In genomic region chr10:80676198-80676928, GRCm38 (mm10) we compare ENCODE assay signal across 8 mouse cellular contexts. TPM values are rescaled to one million over a fixed set of nuclear protein-coding genes. Genes with fewer than 3 reads are reported as not detected.
DNase-seq lines count a peak whose midpoint lies in the region; ATAC-seq and TF ChIP-seq lines count a peak whose summit lies in the region.

No protein-coding gene starts in this region.

- H3K9me3 ChIP-seq in embryonic facial prominence, embryonic 13.5 days = no peaks in the 10 kb centered on the region
- H3K9me3 ChIP-seq in limb, embryonic 13.5 days = no peaks in the 10 kb centered on the region
- H3K9me3 ChIP-seq in midbrain, embryonic 16.5 days (replicated peaks; ENCODE audit: control insufficient read depth, low read length, poor library complexity, severe bottlenecking) = no peaks in the 10 kb centered on the region

- TF ChIP-seq POLR2A in heart, adult 2 months (IDR thresholded peaks at IDR 0.05; ENCODE audit: insufficient read depth, low read depth, low read length) = peak; percentile 100

- peak; percentile 53; the same call in 1 of the 2 replicates for TF ChIP-seq EP300 in heart, adult 2 months (IDR thresholded peaks at IDR 0.05; ENCODE audit: insufficient read depth, low read depth, low read length)

- WGBS in embryonic facial prominence, embryonic 13.5 days = under 1% methylated on average over 52 of the region's 78 CpGs
- under 1% methylated on average over 78 of the region's 78 CpGs for WGBS in heart, adult 2 months
- 0% methylated on average over 63 of the region's 78 CpGs for WGBS in limb, embryonic 13.5 days
- WGBS in midbrain, embryonic 16.5 days = under 1% methylated on average over 57 of the region's 78 CpGs

- peaks cover 27% of the 10 kb centered on the region for H3K36me3 ChIP-seq in embryonic facial prominence, embryonic 13.5 days
- peaks cover 19% of the 10 kb centered on the region for H3K36me3 ChIP-seq in heart, adult 2 months (ENCODE audit: control insufficient read depth, insufficient read depth, low read length)
- H3K36me3 ChIP-seq in limb, embryonic 13.5 days = peaks cover 27% of the 10 kb centered on the region
- H3K36me3 ChIP-seq in midbrain, embryonic 16.5 days (ENCODE audit: control insufficient read depth, insufficient read depth, low read length) = peaks cover under 1% of the 10 kb centered on the region; the same call in 1 of the 2 replicates

- TF ChIP-seq CTCF in heart, adult 2 months (IDR thresholded peaks at IDR 0.05) = no peak

- H3K9ac ChIP-seq in embryonic facial prominence, embryonic 13.5 days = peak overlapping the region; percentile 94
- peak overlapping the region; percentile 99 for H3K9ac ChIP-seq in heart, adult 2 months (ENCODE audit: low read depth, low read length)
- peak overlapping the region; percentile 99 for H3K9ac ChIP-seq in limb, embryonic 13.5 days
- H3K9ac ChIP-seq in midbrain, embryonic 16.5 days (ENCODE audit: low read depth, low read length) = peak overlapping the region; percentile 98

- H3K27ac ChIP-seq in embryonic facial prominence, embryonic 13.5 days = peak overlapping the region; percentile 98
- H3K27ac ChIP-seq in heart, adult 2 months = peak overlapping the region; percentile 99
- peak overlapping the region; percentile 99 for H3K27ac ChIP-seq in limb, embryonic 13.5 days
- peak overlapping the region; percentile 96 for H3K27ac ChIP-seq in midbrain, embryonic 16.5 days (ENCODE audit: low read length)

- peak; percentile 100 for DNase-seq in 3134 (ENCODE audit: extremely low read depth, insufficient read length, low spot score)
- DNase-seq in adrenal gland, postnatal 36 days = peak; percentile 100
- peak; percentile 99 to 100 for DNase-seq in heart, adult 2 months
- peak; percentile 99 for DNase-seq in kidney, adult 8-10 months
- peak; percentile 98 to 99 for DNase-seq in spleen, postnatal 10 days (ENCODE audit: low spot score in 2 of 2)

- no peaks in the 10 kb centered on the region for H3K27me3 ChIP-seq in embryonic facial prominence, embryonic 13.5 days
- H3K27me3 ChIP-seq in heart, adult 2 months (ENCODE audit: control insufficient read depth, insufficient read depth, low read length) = no peaks in the 10 kb centered on the region
- H3K27me3 ChIP-seq in limb, embryonic 13.5 days = no peaks in the 10 kb centered on the region
- H3K27me3 ChIP-seq in midbrain, embryonic 16.5 days (ENCODE audit: control insufficient read depth, insufficient read depth, low read depth, low read length) = no peaks in the 10 kb centered on the region

- peaks cover 6% of the 10 kb centered on the region for H3K79me2 ChIP-seq in heart, adult 2 months (replicated peaks; ENCODE audit: control insufficient read depth, insufficient read depth, low read length)

- H3K4me1 ChIP-seq in embryonic facial prominence, embryonic 13.5 days = peaks cover 60% of the 10 kb centered on the region
- peaks cover 53% of the 10 kb centered on the region for H3K4me1 ChIP-seq in heart, adult 2 months (ENCODE audit: control insufficient read depth, insufficient read depth, low read length)
- H3K4me1 ChIP-seq in limb, embryonic 13.5 days = peaks cover 63% of the 10 kb centered on the region
- peaks cover 44% of the 10 kb centered on the region for H3K4me1 ChIP-seq in midbrain, embryonic 16.5 days (ENCODE audit: control insufficient read depth, insufficient read depth, low read length)

- intact Hi-C loops in heart, adult 2 months (cut with DNase I) = no loop called here

- H3K4me3 ChIP-seq in embryonic facial prominence, embryonic 13.5 days = peak overlapping the region; percentile 71
- H3K4me3 ChIP-seq in heart, adult 2 months = peak overlapping the region; percentile 97
- H3K4me3 ChIP-seq in limb, embryonic 13.5 days = peak overlapping the region; percentile 98
- peak overlapping the region; percentile 100 for H3K4me3 ChIP-seq in midbrain, embryonic 16.5 days (ENCODE audit: low read depth, low read length)

- H3K4me2 ChIP-seq in embryonic facial prominence, embryonic 13.5 days = peak overlapping the region; percentile 91
- H3K4me2 ChIP-seq in limb, embryonic 13.5 days (replicated peaks) = peak overlapping the region; percentile 83
- peak overlapping the region; percentile 85 for H3K4me2 ChIP-seq in midbrain, embryonic 16.5 days (ENCODE audit: low read length)

- ATAC-seq in embryonic facial prominence, embryonic 13.5 days (ENCODE audit: insufficient number of reproducible peaks, insufficient read depth, low FRiP score, low TSS enrichment, low read depth) = peak; percentile 91
- ATAC-seq in limb, embryonic 13.5 days (ENCODE audit: low FRiP score, low read depth) = peak; percentile 93
- peak; percentile 92 for ATAC-seq in midbrain, embryonic 16.5 days

RNA-seq across cellular contexts. Expression of gene Mknk2, which starts 1.5 kb away (rescaled TPM):
- 100 to 1,000 TPM; 178 to 198 TPM for total RNA-seq in adrenal gland, postnatal 36 days (2021)
- 78.3 and 86.3 TPM in 2 replicates for polyA plus RNA-seq in embryonic facial prominence, embryonic 13.5 days (2015; fragmentation: Nextera tagmentation; extraction: Ambion mirVana)
- 100 to 1,000 TPM; 176 to 229 TPM for total RNA-seq in heart, adult 2 months (2021)
- polyA plus RNA-seq in heart, adult 2 months (2012; rRNA removed) = 199 and 208 TPM in 2 replicates
- polyA plus RNA-seq in limb, embryonic 13.5 days (2015; fragmentation: Nextera tagmentation; extraction: Ambion mirVana) = 86.1 and 87.8 TPM in 2 replicates
- polyA plus RNA-seq in midbrain, embryonic 16.5 days (2015; fragmentation: Nextera tagmentation; extraction: Ambion mirVana) = 43.7 and 49.1 TPM in 2 replicates

RNA-seq across cellular contexts. Expression of gene Btbd2, which starts 19.5 kb away (rescaled TPM):
- total RNA-seq in adrenal gland, postnatal 36 days (2021) = 10 to 100 TPM; 61.7 to 71.2 TPM
- polyA plus RNA-seq in embryonic facial prominence, embryonic 13.5 days (2015; fragmentation: Nextera tagmentation; extraction: Ambion mirVana) = 76.8 and 82.4 TPM in 2 replicates
- total RNA-seq in heart, adult 2 months (2021) = 10 to 100 TPM; 43.7 to 44.2 TPM
- 57.3 and 60.1 TPM in 2 replicates for polyA plus RNA-seq in heart, adult 2 months (2012; rRNA removed)
- 77.8 and 83.5 TPM in 2 replicates for polyA plus RNA-seq in limb, embryonic 13.5 days (2015; fragmentation: Nextera tagmentation; extraction: Ambion mirVana)
- polyA plus RNA-seq in midbrain, embryonic 16.5 days (2015; fragmentation: Nextera tagmentation; extraction: Ambion mirVana) = 71.8 and 73.5 TPM in 2 replicates

RNA-seq across cellular contexts. Expression of gene Mob3a, which starts 25.4 kb away (rescaled TPM):
- total RNA-seq in adrenal gland, postnatal 36 days (2021) = 10 to 100 TPM; 19.4 to 20.1 TPM
- polyA plus RNA-seq in embryonic facial prominence, embryonic 13.5 days (2015; fragmentation: Nextera tagmentation; extraction: Ambion mirVana) = 45.8 and 46.3 TPM in 2 replicates
- 1 to 10 TPM; 7.4 to 7.6 TPM for total RNA-seq in heart, adult 2 months (2021)
- 11.7 and 13.6 TPM in 2 replicates for polyA plus RNA-seq in heart, adult 2 months (2012; rRNA removed)
- 55.3 and 55.7 TPM in 2 replicates for polyA plus RNA-seq in limb, embryonic 13.5 days (2015; fragmentation: Nextera tagmentation; extraction: Ambion mirVana)
- polyA plus RNA-seq in midbrain, embryonic 16.5 days (2015; fragmentation: Nextera tagmentation; extraction: Ambion mirVana) = 61.4 and 64.3 TPM in 2 replicates

RNA-seq across cellular contexts. Expression of gene Izumo4, which starts 25.6 kb away (rescaled TPM):
- 10 to 100 TPM in 1 of 2 experiments, 1 to 10 TPM in 1; 9.9 to 16.6 TPM for total RNA-seq in adrenal gland, postnatal 36 days (2021)
- polyA plus RNA-seq in embryonic facial prominence, embryonic 13.5 days (2015; fragmentation: Nextera tagmentation; extraction: Ambion mirVana) = 24.0 and 29.2 TPM in 2 replicates
- total RNA-seq in heart, adult 2 months (2021) = 1 to 10 TPM; 3.4 to 3.8 TPM
- 13.3 and 15.6 TPM in 2 replicates for polyA plus RNA-seq in heart, adult 2 months (2012; rRNA removed)
- 24.2 and 25.6 TPM in 2 replicates for polyA plus RNA-seq in limb, embryonic 13.5 days (2015; fragmentation: Nextera tagmentation; extraction: Ambion mirVana)
- polyA plus RNA-seq in midbrain, embryonic 16.5 days (2015; fragmentation: Nextera tagmentation; extraction: Ambion mirVana) = 44.9 and 49.5 TPM in 2 replicates

RNA-seq across cellular contexts. Expression of gene Csnk1g2, which starts 53.7 kb away (rescaled TPM):
- 100 to 1,000 TPM; 129 to 135 TPM for total RNA-seq in adrenal gland, postnatal 36 days (2021)
- polyA plus RNA-seq in embryonic facial prominence, embryonic 13.5 days (2015; fragmentation: Nextera tagmentation; extraction: Ambion mirVana) = 131 and 169 TPM in 2 replicates
- total RNA-seq in heart, adult 2 months (2021) = 100 to 1,000 TPM; 117 to 130 TPM
- 125 and 130 TPM in 2 replicates for polyA plus RNA-seq in heart, adult 2 months (2012; rRNA removed)
- polyA plus RNA-seq in limb, embryonic 13.5 days (2015; fragmentation: Nextera tagmentation; extraction: Ambion mirVana) = 148 and 159 TPM in 2 replicates
- polyA plus RNA-seq in midbrain, embryonic 16.5 days (2015; fragmentation: Nextera tagmentation; extraction: Ambion mirVana) = 79.9 and 96.8 TPM in 2 replicates

Comparison
In these comparisons a context has a peak if more than half of its experiments do, and no peak if none do; other contexts are left out.
1. Peak in every context shown above with its lines: DNase-seq, ATAC-seq, H3K4me3 ChIP-seq and H3K27ac ChIP-seq.